Mouse (Mus musculus): ENCODE measurements around the gene Hgd.

Gene Hgd

DNA sequence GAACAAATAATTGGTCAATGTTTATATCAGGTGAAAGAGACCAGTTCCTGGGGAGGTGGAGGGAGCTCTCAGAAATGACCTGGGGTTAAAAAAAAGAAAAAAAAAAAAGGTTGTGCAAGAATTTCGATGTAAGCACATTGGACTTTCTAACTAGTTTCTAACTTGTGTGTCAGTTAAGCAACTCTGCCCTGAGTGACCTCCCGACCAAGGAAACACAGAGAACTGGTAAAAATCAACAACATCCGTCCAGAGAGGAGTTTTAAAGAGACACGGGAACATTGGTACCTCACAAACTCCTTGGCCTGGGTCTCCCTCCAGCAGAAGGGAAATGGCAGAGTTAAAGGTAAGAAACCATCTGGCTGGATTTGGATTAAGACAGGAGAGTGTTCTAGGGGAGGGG lies at the start of gene Hgd:
Gene Hgd, plus strand, starts transcription at position 160 of the 400 bp plus-strand sequence.
- DNase-seq, result no peak

DNA sequence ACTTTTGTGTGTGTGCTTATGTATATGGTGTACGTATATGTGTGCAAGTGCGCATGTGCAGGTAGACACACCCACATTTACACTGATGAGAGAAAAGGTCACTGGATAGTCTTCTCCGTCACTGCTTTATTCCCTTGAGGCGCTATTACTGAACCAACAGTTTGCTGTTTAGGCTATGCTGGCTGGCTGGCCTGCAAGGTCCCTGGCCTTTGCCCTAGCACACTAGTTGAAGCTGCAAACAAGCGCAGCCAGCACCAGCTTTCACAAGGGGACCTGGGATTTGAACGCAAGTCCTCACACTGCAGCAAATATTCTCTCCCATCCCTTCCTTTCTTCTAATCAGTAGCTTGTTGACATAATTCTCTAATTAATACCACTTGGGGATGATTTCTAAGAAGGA lies 49.8 kb upstream of the Hgd start:
- DNase-seq, result no peak

- DNase-seq, result no peak
Observed at GRCm38 (mm10) chr16:37532046-37532445, 47.9 kb upstream of the Hgd start.

DNA sequence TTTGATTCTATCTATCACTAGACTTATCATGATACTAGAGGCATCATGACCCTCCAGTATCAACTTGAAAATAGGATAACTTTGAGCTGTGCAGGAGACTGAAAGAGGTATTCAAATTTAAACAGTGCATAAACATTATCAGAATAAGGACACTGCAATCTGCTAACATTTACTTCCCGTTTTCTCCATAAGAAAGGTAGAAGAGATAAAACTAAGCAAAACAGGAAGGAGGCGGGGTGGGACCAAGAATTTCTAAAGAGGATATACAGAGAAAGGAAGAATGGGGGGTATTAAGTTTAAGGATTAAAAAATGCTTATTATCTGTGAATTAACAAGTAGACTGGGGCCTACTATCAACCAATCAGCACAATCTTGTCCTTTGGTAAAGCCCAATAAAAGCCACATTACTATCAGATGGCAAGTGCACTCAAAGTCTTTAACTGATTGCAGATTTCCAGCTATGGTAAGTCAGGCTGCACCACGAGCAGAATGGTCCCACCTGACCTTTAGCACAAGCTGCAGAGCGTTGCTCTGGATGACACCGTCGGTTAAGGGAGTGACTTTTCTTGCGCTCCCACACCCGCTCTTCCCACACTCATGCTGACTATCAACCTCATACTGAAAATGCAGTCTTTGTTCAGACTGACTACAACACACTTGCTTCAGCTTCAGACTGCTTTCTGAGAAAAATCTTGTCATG lies 46.4 kb upstream of the Hgd start:
- no peak for DNase-seq

GRCm38 (mm10) chr16:37539240-37539610 lies 40.7 kb upstream of the Hgd start:
- no peak for DNase-seq

DNA sequence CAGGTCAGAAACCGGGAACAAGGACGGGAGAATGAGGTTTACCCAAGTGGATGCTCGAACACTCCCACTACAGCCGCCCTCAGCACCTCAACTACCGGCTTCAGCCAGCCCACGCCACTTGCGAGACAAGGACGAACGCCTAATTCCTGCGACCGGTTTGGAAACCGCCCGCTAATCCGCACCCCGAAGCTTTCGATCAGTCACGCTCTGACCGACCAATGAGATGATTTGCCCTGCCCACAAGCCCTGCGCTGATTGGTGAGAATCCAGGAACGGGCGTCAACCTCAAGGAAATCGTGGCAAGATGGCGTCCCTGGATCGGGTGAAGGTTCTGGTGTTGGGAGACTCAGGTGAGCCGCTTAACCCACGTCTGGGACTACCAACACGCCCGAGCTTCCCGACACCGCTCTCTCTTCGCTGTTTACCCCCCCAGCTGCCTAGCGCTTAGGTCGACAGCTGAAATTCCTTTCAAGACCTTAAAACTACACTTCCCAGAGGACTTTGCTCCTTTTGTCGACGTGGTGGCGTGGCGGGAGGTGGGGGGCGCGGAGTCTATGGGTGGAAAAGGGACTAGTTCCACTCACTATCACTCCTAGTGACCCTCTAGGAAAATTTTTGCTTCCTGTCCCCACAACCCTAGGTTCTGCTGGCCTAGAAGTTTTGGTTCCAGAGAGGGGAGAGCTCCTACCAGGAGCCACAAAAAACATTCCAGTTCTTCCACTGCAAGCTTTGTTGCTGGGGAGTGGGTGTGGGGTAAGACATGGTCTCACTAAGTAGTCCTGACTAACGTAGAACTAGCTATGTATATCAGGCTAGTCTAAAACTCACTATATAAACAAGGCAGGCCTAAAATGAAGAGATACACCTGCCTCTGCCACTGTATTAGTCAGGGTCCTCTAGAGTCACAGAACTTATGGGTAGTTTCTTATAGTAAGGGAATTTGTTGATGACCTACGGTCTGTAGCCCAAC lies 40.1 kb upstream of the Hgd start, which contains the start of the genes Gtf2e1 and Rabl3:
Gene Gtf2e1, minus strand, starts transcription at position 179 of the 970 bp plus-strand sequence.
Gene Rabl3, plus strand, starts transcription at position 275 of the 970 bp plus-strand sequence.
- peak; percentile 95 to 99 for DNase-seq

GRCm38 (mm10) chr16:37540776-37541175 lies 39.2 kb upstream of the Hgd start:
- DNase-seq, result no peak

GRCm38 (mm10) chr16:37546312-37546711 lies 33.6 kb upstream of the Hgd start:
- DNase-seq, result no peak

DNA sequence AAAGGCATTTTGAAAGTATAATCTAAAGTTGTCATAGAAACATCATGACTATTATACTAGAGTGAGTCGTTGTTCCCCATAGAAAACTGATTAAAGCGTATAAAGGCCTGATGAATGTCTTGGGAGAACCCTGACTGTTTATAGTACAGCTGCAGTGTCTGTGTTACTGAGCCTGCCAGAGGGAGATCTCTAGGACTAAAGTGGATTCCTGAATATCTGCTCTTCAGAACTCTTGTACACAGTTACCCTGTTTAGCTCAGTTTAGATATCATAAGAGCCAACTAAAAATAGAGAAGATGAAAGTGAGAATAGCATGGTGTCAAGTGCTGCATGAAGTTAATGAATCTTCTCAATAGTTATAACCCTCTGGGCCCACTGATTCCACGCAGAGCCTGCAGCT lies 29.7 kb upstream of the Hgd start:
- DNase-seq, result no peak

GRCm38 (mm10) chr16:37550981-37551380 lies 29.0 kb upstream of the Hgd start:
- no peak for DNase-seq

DNA sequence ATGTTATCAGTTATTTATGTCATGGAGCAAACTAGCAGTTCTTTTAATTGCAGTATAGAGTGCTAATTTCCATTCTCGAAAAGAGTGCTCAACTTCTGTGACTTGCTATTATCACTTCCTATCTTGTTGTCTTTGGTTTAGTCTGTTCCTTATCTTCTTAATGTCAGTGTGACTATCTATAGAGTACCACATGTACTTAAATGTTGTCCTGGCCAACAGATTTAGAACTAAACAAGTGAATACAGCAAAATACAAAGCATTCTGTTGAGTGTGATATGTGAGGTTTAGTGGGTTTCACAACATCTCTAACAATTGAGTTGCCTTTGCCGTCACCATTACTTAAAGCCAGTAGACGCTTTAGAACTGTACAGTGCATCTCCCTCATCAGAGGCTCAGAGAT lies 27.1 kb upstream of the Hgd start:
- no peak for DNase-seq

- no peak for DNase-seq
Observed at GRCm38 (mm10) chr16:37562414-37562813, 17.5 kb upstream of the Hgd start.

- DNase-seq, result no peak
Observed at GRCm38 (mm10) chr16:37562961-37563360, 17.0 kb upstream of the Hgd start.

GRCm38 (mm10) chr16:37565117-37565516 lies 14.8 kb upstream of the Hgd start:
- no peak for DNase-seq

GRCm38 (mm10) chr16:37566107-37566506 lies 13.8 kb upstream of the Hgd start:
- DNase-seq, result no peak

DNA sequence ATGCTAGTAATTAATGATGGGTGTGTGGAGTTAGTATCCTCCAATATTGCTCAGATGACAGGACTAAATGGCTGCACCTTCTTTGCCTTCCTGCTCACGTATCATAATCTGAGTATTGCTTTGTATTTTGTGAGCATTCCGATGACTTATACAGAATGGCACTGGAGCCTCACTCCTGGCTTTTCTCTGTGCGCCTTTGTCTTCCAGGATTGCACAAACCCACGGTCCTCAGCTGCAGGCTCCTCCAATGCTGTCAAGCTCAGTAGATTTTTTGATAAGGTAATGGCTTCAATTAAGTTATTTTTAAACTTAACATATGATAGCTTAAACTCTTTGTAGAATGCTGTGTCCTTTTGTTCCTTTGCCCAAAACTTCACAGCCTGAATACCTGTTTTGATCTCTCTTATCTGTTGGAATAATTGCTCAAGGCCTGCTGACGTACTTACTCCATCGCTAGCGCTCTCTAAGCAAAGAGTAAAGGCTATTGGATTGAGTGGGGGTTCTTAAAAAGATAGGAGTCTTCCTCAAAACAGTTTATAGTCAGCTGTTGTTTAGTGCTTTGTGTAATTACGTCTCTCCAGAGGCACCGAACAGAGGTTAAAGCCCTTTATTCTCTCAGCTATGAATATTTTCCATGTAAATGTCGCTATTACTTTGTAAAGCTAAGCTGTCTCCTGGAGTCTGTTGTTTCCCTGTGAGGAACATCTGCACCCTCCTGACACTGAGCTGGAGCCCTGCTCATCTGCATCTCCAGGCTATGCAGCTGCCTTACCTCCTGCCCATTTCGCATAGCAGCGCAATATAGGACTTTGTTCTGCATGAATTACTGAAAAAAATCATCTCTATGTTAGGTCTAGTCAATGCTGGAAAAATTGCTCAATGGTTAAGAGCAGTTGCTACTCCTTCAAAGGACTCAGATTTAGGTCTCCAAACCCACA lies 12.6 kb upstream of the Hgd start:
- DNase-seq, result no peak

DNA sequence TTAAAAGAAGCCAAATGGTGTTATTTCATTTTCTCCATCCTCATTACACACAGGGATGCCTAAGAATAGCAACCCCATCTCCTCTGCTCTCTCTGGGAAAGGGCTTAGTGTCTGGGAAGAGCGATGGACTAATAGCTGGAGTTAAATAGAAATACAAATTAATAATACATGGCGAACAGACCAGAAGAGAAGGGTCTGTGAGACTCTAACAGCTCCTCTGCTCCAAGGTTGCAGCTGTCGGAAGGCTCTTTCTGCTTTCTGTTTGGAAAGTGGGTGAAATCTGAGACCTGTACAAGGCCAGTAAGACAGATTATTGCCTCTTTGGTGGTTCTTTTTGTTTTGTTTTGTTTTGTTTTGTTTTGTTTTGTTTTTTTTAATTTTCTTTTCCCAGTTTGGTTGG lies 8.4 kb upstream of the Hgd start:
- no peak for DNase-seq

DNA sequence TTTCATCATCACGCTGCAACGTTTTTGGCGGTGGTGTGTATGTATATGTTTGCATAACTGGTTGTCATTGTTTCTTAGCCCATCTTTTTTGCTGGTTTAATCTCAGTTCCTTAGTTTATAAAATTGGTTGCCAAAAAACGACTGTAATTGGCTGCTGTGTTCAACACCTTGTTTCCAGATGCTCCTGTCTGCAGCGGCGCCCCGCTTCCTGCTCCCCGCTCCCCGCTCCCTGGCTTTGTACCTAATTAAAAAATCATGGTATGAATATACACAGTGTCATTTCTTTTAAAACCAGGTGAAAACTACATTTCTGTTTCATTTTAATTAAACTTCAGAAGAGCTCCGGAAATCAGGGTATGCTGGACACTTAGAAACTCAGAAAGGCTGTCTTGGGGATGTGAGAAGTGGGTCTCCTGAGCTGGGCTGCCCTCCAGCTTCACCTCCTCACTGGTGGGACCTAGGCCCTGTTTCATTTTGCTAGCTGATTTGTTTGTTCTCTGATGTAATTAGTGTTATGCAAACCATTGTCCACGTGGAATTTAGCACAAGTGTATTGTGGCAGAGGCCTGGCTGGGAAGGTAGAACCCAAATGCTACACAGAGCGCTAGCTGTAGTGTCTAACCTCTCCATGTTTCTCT lies 7.7 kb upstream of the Hgd start:
- DNase-seq, result no peak

GRCm38 (mm10) chr16:37573061-37573460 lies 6.9 kb upstream of the Hgd start:
- no peak for DNase-seq

DNA sequence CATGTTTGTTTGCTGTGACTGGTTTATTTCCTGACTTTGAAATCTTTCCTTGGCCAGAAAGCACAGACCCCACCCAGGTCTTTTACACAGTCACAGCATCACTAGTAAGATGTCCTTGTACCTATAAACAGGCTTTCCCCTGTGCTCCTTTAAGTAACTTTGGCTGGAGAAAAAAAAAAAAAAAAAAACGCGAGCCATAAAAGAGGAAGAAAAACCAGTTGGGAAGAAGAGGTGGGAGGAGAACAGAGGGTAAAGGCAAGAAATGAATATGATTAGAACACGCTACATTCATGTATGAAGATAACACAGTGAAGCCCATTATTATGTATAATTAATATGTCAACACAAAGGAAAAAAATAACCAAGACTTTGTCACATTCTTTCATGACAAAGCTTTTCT lies 4.6 kb upstream of the Hgd start:
- DNase-seq, result no peak

DNA sequence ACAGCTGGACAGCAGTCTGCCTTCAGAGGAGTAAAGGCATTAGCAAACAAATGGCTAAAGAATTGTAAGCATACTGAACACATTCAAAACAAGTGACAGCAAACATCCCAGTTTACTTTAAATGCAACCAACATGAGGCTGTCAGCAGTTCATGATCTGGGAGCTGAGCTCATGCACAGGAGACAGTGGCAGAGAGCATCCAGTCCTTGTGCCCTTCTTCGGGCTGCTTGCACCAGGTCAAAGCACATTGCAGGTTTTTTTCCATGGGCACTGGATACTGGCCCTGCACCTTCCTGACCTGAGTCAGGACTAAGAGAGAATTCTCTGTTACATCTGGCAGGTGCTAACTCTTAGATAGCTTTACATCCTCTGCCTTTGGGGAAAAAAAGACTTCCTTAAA lies 362 bp upstream of the Hgd start:
- no peak for DNase-seq

GRCm38 (mm10) chr16:37580651-37581050 lies 698 bp downstream of the Hgd start:
- no peak for DNase-seq
